Mouse (Mus musculus) testis, adult 2 months (tissue): ENCODE measurements around the gene Lef1.

Experiments
- CTCF ChIP-seq: fragments of 200-500 bp; IDR thresholded peaks from 2 replicates; pipeline ENCODE4 v1.5.1; 2012; ENCODE audit warnings: low read depth, mild to moderate bottlenecking, inconsistent platforms, low read length, moderate library complexity; ENCODE audit not compliant: control insufficient read depth, insufficient read depth, insufficient replicate concordance
- POLR2A ChIP-seq: fragments of 200-500 bp; IDR thresholded peaks from 2 replicates; pipeline ENCODE4 v1.6.1; 2012; ENCODE audit warnings: low read depth, mild to moderate bottlenecking, inconsistent platforms, low read length, moderate library complexity; ENCODE audit not compliant: control insufficient read depth

DNA sequence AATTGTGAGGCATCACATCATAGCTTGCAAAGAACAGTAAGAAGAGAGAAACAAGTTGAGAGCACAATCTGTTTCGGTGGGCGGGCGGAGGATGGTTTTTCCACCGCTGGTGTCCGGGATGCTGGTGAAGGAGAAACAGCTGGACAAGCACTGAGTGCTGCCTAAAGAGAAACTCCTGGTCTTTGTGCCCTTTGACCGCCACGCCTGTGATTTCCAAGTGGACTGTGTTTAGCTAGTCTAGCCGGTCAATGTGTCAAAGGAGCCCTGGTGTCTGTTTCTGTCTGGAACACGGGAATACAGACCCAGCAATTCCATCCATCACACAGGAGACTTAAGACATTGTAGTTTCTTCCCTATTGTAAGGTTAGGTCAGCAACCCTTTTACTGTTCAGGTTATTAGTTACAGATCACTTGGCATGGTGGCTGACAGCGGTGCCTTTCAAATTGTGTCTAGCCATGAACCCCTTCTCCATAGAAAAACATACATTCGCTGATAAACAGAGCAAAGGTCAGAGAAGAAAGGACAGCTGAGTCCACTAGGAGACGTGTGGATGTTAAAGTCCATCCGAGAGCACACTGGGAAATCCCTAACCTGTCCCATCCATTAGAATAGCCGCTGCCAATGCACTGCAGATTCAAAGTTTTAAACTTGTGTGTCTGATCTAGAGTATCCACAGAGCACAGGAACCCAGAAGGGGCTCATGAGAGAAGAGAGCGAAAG, 153.7 kb downstream of the Lef1 start:
- TF ChIP-seq CTCF: no peak
- no peak for TF ChIP-seq POLR2A
